Mouse (Mus musculus) midbrain, embryonic 11.5 days (tissue): Measurements from ENCODE around the gene Rab2b. TPM values are rescaled to one million over a fixed set of nuclear protein-coding genes. Genes with fewer than 3 reads are reported as not detected.

Source experiments
- ATAC-seq: fragments of 200-750 bp; cut with Nextera tagmentation; 2 replicates; pipeline ENCODE4 v1.8.0; 2017; ENCODE audit warnings: moderate TSS enrichment, moderate library complexity; ENCODE audit not compliant: low FRiP score
- DNase-seq: peaks from one replicate; pipeline ENCODE4 v3.0.0; 2015; ENCODE audit warnings: low spot score; ENCODE audit errors: missing footprints
- H3K27ac ChIP-seq: fragments of 300-500 bp; sonication (generic); 2 replicates; pipeline ENCODE4 v1.5.1; 2014; ENCODE audit warnings: low read depth, low read length
- H3K27me3 ChIP-seq: fragments of 300-500 bp; sonication (generic); 2 replicates; pipeline ENCODE4 v1.6.1; 2014; ENCODE audit warnings: mild to moderate bottlenecking, low read length, moderate library complexity, mixed read lengths; ENCODE audit not compliant: control insufficient read depth, insufficient read depth
- H3K36me3 ChIP-seq: fragments of 300-500 bp; sonication (generic); 2 replicates; pipeline ENCODE4 v1.6.1; 2014; ENCODE audit warnings: mild to moderate bottlenecking, low read length, moderate library complexity, mixed read lengths; ENCODE audit not compliant: control insufficient read depth, insufficient read depth
- H3K4me1 ChIP-seq: fragments of 300-500 bp; sonication (generic); 2 replicates; pipeline ENCODE4 v1.6.1; 2014; ENCODE audit warnings: low read length; ENCODE audit not compliant: control insufficient read depth, insufficient read depth
- H3K4me2 ChIP-seq: fragments of 300-500 bp; sonication (generic); 2 replicates; pipeline ENCODE4 v1.6.1; 2014; ENCODE audit warnings: mild to moderate bottlenecking, moderate library complexity
- H3K4me3 ChIP-seq: fragments of 300-500 bp; sonication (generic); 2 replicates; pipeline ENCODE4 v1.5.1; 2014; ENCODE audit warnings: low read depth, low read length
- H3K9ac ChIP-seq: fragments of 300-500 bp; sonication (generic); 2 replicates; pipeline ENCODE4 v1.6.1; 2014; ENCODE audit warnings: low read length
- H3K9me3 ChIP-seq: fragments of 300-500 bp; sonication (generic); 2 replicates; pipeline ENCODE4 v1.6.1; 2016; ENCODE audit warnings: low read length; ENCODE audit not compliant: control insufficient read depth
- WGBS: fragments of 180-500 bp; shearing (Covaris S2); extraction: QIAGEN DNeasy Blood & Tissue Kit; methylation state at CpG from one replicate; pipeline ENCODE4 v1.1.7; 2014; 5-methylcytosine and 5-hydroxymethylcytosine counted together
- polyA plus RNA-seq: library from polyadenylated mRNA; unstranded; fragments of >200 nt; fragmentation: Nextera tagmentation; extraction: Ambion mirVana; gene quantifications from 2 replicates; pipeline ENCODE4 v1.2.1, GENCODE M21; 2014

Rab2b gene
- polyA plus RNA-seq, 1 experiment from 2014 or later, result 39.1 TPM

DNA sequence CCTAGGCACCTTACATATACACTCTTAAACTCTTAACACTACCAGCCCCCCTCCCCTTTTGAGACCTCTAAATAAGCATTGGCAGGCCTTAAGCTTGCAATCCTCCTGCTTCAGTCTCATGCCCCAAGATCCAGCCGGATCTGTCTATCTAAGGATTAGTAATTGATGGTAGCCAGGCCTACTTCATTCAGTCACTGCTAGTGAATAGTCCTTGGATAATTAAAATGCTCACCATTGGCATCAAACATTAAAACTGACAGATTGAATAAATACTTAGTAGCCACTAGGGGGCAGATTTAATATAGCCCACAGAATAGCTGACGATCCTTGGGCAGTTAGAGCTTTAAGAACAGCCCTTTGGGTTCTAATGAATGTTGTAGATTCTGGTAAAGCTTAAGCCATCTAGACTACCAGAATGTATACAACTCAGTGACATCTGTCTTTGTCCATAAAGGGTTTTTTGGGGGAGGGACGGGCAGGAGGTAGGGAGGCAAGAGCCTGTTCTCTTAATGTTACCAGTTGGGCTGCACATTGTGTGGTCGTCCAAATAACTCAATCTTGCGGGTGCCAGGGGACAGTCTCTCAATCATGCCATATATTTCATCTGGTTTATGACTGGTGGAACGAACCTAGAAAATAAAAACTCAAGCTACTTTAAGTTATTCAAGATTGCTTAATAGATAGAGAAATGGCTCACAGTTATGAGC lies 16.4 kb upstream of the Rab2b start:
- WGBS, result 71% methylated on average over 6 of the region's 6 CpGs
- peaks cover 23% of the 10 kb centered on the region; the same call in 1 of the 2 replicates for H3K36me3 ChIP-seq

GRCm38 (mm10) chr14:52284191-52284590 lies 4.8 kb upstream of the Rab2b start:
- DNase-seq, result no peak
- Histone ChIP-seq H3K4me3 (no peak overlapping the region), H3K4me2 (no peak overlapping the region), H3K9ac (no peak overlapping the region), H3K4me1 (peaks cover 3% of the 10 kb centered on the region; the same call in 1 of the 2 replicates), H3K9me3 (no peaks in the 10 kb centered on the region), H3K27me3 (no peaks in the 10 kb centered on the region), H3K27ac (no peak overlapping the region), H3K36me3 (peaks cover 3% of the 10 kb centered on the region; the same call in 1 of the 2 replicates)
- 91% methylated on average over 3 of the region's 3 CpGs for WGBS
- ATAC-seq, result no peak

More for the DNA sequence above, 16.4 kb upstream of the Rab2b start:
- ATAC-seq, result peak; percentile 68
- no peak overlapping the region for H3K4me2 ChIP-seq
- H3K4me1 ChIP-seq, result no peaks in the 10 kb centered on the region
- H3K9ac ChIP-seq, result no peak overlapping the region
- DNase-seq, result peak; percentile 92
- no peak overlapping the region for H3K4me3 ChIP-seq
- no peaks in the 10 kb centered on the region for H3K9me3 ChIP-seq
- no peak overlapping the region for H3K27ac ChIP-seq
- no peaks in the 10 kb centered on the region for H3K27me3 ChIP-seq

DNA sequence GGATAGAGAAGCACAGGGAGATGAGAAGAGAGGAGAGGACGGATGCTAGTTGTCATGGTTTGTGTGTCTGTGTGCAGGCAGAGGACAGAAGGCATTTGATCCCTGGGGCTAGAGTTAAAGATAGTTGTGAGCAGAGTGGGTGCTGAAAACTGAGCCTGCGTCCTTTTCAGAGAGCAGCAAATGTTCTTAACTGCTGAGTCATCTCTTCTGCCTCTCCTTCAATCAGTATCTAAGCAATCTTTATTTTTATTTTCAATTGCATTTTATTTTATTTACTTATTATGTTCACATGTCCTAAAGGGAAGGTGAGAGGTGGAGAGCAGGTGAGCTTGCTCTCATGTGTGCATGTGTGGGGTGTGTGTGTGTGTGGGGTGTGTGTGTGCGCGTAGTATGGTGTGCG lies 4.3 kb upstream of the Rab2b start:
- H3K4me1 ChIP-seq, result peaks cover 3% of the 10 kb centered on the region; the same call in 1 of the 2 replicates
- H3K9me3 ChIP-seq, result no peaks in the 10 kb centered on the region
- no peak overlapping the region for H3K4me3 ChIP-seq
- H3K4me2 ChIP-seq, result no peak overlapping the region
- 90% methylated on average over 5 of the region's 5 CpGs for WGBS
- ATAC-seq, result no peak
- DNase-seq, result peak; percentile 28
- peaks cover 3% of the 10 kb centered on the region; the same call in 1 of the 2 replicates for H3K36me3 ChIP-seq
- no peak overlapping the region for H3K9ac ChIP-seq
- no peaks in the 10 kb centered on the region for H3K27me3 ChIP-seq
- no peak overlapping the region for H3K27ac ChIP-seq

GRCm38 (mm10) chr14:52279747-52280120 lies 389 bp upstream of the Rab2b start:
- H3K4me1 ChIP-seq, result peaks cover 3% of the 10 kb centered on the region; the same call in 1 of the 2 replicates
- WGBS, result under 1% methylated on average over 21 of the region's 21 CpGs
- peak overlapping the region; percentile 83 for H3K9ac ChIP-seq
- H3K27me3 ChIP-seq, result no peaks in the 10 kb centered on the region
- H3K27ac ChIP-seq, result peak overlapping the region; percentile 51
- no peak for DNase-seq
- H3K9me3 ChIP-seq, result no peaks in the 10 kb centered on the region
- H3K4me2 ChIP-seq, result peak overlapping the region; percentile 77
- peak; percentile 41 for ATAC-seq
- no peaks in the 10 kb centered on the region for H3K36me3 ChIP-seq
- H3K4me3 ChIP-seq, result peak overlapping the region; percentile 84

GRCm38 (mm10) chr14:52277210-52277609 lies 2.1 kb downstream of the Rab2b start:
- no peak overlapping the region for H3K4me2 ChIP-seq
- H3K9ac ChIP-seq, result no peak overlapping the region
- H3K36me3 ChIP-seq, result no peaks in the 10 kb centered on the region
- no peak overlapping the region for H3K4me3 ChIP-seq
- WGBS, result 93% methylated on average over 4 of the region's 4 CpGs
- no peaks in the 10 kb centered on the region for H3K9me3 ChIP-seq
- H3K27me3 ChIP-seq, result no peaks in the 10 kb centered on the region
- no peak overlapping the region for H3K27ac ChIP-seq
- peaks cover 3% of the 10 kb centered on the region; the same call in 1 of the 2 replicates for H3K4me1 ChIP-seq
- no peak for ATAC-seq
- peak; percentile 53 for DNase-seq

- no peak for ATAC-seq
- no peaks in the 10 kb centered on the region for H3K9me3 ChIP-seq
- H3K36me3 ChIP-seq, result no peaks in the 10 kb centered on the region
- WGBS, result 65% methylated on average over 3 of the region's 3 CpGs
- H3K27me3 ChIP-seq, result no peaks in the 10 kb centered on the region
- H3K27ac ChIP-seq, result no peak overlapping the region
- H3K4me3 ChIP-seq, result no peak overlapping the region
- H3K4me1 ChIP-seq, result no peaks in the 10 kb centered on the region
- DNase-seq, result no peak
- no peak overlapping the region for H3K4me2 ChIP-seq
- H3K9ac ChIP-seq, result no peak overlapping the region
Observed at GRCm38 (mm10) chr14:52272781-52273180, 6.6 kb downstream of the Rab2b start.

DNA sequence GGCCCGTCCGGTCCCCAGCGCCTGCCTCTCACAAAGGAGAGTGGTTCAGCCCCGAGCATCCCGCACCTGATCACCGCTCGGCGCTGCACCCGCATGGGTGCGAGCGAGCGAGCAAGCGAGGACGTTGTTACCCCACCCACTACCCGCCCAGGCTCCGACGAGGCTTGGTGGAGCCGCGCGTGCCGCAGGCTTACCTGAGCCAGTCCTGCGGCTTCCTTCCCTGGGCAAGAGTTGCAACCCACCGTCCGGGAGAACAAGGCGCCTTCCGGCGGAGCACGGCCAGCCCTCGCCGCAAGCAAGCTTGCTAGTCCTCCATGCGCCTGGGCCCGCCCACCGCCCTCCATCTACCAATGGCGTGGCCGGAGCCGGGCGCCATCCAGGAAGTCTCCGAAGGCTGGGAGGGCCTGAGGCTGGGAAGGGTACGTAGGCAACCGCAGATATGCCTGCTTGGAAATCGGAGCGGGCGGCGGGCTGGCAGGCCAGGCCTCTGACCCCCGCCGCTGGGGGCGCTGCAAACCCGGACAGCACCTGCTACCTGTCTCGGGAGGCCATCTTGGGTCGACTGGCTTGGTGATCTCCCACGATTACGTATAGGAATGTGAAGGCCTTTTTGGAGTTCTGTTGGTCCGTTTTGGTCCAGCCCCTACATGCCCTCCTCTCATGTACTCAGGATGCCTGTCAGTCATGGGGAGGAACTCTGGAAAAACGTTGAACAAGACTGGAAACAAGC lies 21.7 kb downstream of the Rab2b start, which contains the start of gene Chd8:
Chd8 (minus strand) TSS at position 297 of the 730 bp plus-strand sequence.
- Histone ChIP-seq H3K27ac (peak within 1 kb of the TSS; percentile 83), H3K9me3 (no peaks in the 10 kb centered on the region), H3K9ac (peak within 1 kb of the TSS; percentile 91), H3K4me2 (peak within 1 kb of the TSS; percentile 63), H3K36me3 (no peaks in the 10 kb centered on the region), H3K4me1 (peaks cover 20% of the 10 kb centered on the region), H3K27me3 (no peaks in the 10 kb centered on the region), H3K4me3 (peak within 1 kb of the TSS; percentile 76)
- DNase-seq, result peak; percentile 99
- ATAC-seq, result peak; percentile 100
- 0% methylated on average over 54 of the region's 54 CpGs for WGBS

GRCm38 (mm10) chr14:52256311-52257175 lies 22.8 kb downstream of the Rab2b start:
- Histone ChIP-seq H3K27ac (no peak overlapping the region; the same call in 1 of the 2 replicates), H3K9ac (peak overlapping the region; percentile 91), H3K4me2 (peak overlapping the region; percentile 63), H3K27me3 (no peaks in the 10 kb centered on the region), H3K9me3 (no peaks in the 10 kb centered on the region), H3K36me3 (no peaks in the 10 kb centered on the region), H3K4me1 (peaks cover 20% of the 10 kb centered on the region), H3K4me3 (peak overlapping the region; percentile 76)
- WGBS, result 9% methylated on average over 18 of the region's 18 CpGs
- no peak for ATAC-seq
- DNase-seq, result peak; percentile 92
